Mouse (Mus musculus) heart, embryonic 13.5 days (tissue): ENCODE results near the gene Tet1. TPM values are rescaled to one million over a fixed set of nuclear protein-coding genes. Genes with fewer than 3 reads are reported as not detected.
"Not testable (repeated sequence)": the region's sequence is repeated elsewhere in the genome, so short reads cannot be mapped to it uniquely, and the experiment has no call there.

Experiments used
- ATAC-seq: fragments of 200-750 bp; cut with Nextera tagmentation; 2 replicates; pipeline ENCODE4 v1.8.0; 2017; ENCODE audit warnings: moderate TSS enrichment; ENCODE audit not compliant: insufficient number of reproducible peaks, low FRiP score, low TSS enrichment; ENCODE audit errors: extremely low read depth
- H3K27ac ChIP-seq: fragments of 300-500 bp; sonication (generic); replicated peaks from 2 replicates; pipeline ENCODE4 v1.5.1; 2015; ENCODE audit warnings: moderate library complexity, mild to moderate bottlenecking, inconsistent platforms
- H3K27me3 ChIP-seq: fragments of 300-500 bp; sonication (generic); replicated peaks from 2 replicates; pipeline ENCODE4 v1.6.1; 2015; ENCODE audit warnings: mild to moderate bottlenecking, inconsistent platforms
- H3K36me3 ChIP-seq: fragments of 300-500 bp; sonication (generic); 2 replicates; pipeline ENCODE4 v1.6.1; 2015; ENCODE audit warnings: mild to moderate bottlenecking, inconsistent platforms
- H3K4me1 ChIP-seq: fragments of 300-500 bp; sonication (generic); 2 replicates; pipeline ENCODE4 v1.6.1; 2015; ENCODE audit warnings: inconsistent platforms
- H3K4me2 ChIP-seq: fragments of 300-500 bp; sonication (generic); 2 replicates; pipeline ENCODE4 v1.6.1; 2015; ENCODE audit warnings: inconsistent platforms, mild to moderate bottlenecking, moderate library complexity
- H3K4me3 ChIP-seq: fragments of 300-500 bp; sonication (generic); 2 replicates; pipeline ENCODE4 v1.5.1; 2015; ENCODE audit warnings: moderate library complexity, mild to moderate bottlenecking, inconsistent platforms
- H3K9ac ChIP-seq: fragments of 300-500 bp; sonication (generic); 2 replicates; pipeline ENCODE4 v1.6.1; 2015; ENCODE audit warnings: inconsistent platforms, mild to moderate bottlenecking, moderate library complexity
- H3K9me3 ChIP-seq: fragments of 300-500 bp; sonication (generic); 2 replicates; pipeline ENCODE4 v1.6.1; 2016; ENCODE audit warnings: inconsistent platforms
- WGBS: fragments of 180-500 bp; shearing (Covaris S2); methylation state at CpG from one replicate; pipeline ENCODE4 v1.1.7; 2015; ENCODE audit warnings: mixed read lengths; 5-methylcytosine and 5-hydroxymethylcytosine counted together
- polyA plus RNA-seq: library from polyadenylated mRNA; unstranded; fragments of >200 nt; fragmentation: Nextera tagmentation; extraction: Ambion mirVana; gene quantifications from 2 replicates; pipeline ENCODE4 v1.2.1, GENCODE M21; 2015

Tet1 gene
- polyA plus RNA-seq, 1 experiment from 2014 or later = 24.0 TPM

DNA sequence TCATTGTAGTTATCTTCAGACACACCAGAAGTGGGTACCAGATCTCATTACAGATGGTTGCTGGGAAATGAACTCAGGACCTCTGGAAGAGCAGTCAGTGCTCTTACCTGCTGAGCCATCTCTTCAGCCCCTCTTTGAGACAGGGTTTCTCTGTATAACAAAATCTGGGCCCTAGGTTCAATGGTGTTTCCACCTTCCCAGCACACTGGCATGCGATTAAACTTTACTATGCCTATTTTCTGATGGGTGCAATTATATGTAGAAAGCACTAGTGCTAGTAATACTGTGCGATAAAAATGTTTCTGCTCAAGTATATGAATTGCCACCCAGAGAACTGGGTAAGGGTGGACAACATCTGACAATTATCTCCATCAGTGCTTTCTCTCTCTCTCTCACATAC is 105.5 kb downstream of the Tet1 start:
- Histone ChIP-seq H3K4me1 (no peaks in the 10 kb centered on the region), H3K4me2 (no peak overlapping the region), H3K9ac (no peak overlapping the region), H3K27me3 (no peaks in the 10 kb centered on the region), H3K27ac (no peak overlapping the region), H3K36me3 (peaks cover 11% of the 10 kb centered on the region), H3K4me3 (no peak overlapping the region), H3K9me3 (no peaks in the 10 kb centered on the region)
- ATAC-seq = no peak
- WGBS = 92% methylated on average over 2 of the region's 2 CpGs

DNA sequence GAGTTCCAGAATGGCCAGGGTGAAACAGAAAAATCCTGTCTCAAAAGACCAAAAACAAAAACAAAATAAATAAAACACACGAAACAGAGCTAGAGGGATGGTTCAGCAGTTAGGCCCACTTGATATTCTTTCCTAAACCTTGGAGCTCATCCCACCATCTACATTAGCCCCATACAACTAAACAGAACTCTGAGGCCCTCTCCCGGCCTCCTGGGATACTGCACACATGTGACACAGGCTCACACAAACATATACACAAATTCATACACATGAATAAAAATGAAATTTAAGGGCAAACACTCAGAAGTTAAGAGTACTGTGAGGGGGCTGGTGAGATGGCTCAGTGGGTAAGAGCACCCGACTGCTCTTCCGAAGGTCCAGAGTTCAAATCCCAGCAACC is 114.6 kb downstream of the Tet1 start:
- H3K9ac ChIP-seq = no peak overlapping the region
- peaks cover 17% of the 10 kb centered on the region for H3K36me3 ChIP-seq
- ATAC-seq = no peak
- 95% methylated on average over 4 of the region's 4 CpGs for WGBS
- peaks cover 28% of the 10 kb centered on the region for H3K4me1 ChIP-seq
- no peak overlapping the region for H3K4me2 ChIP-seq
- H3K4me3 ChIP-seq = no peak overlapping the region
- H3K27ac ChIP-seq = no peak overlapping the region
- no peaks in the 10 kb centered on the region for H3K27me3 ChIP-seq
- no peaks in the 10 kb centered on the region for H3K9me3 ChIP-seq

GRCm38 (mm10) chr10:62793091-62793453 is 115.7 kb downstream of the Tet1 start:
- no peaks in the 10 kb centered on the region for H3K9me3 ChIP-seq
- WGBS = 18% methylated on average over 2 of the region's 2 CpGs
- no peaks in the 10 kb centered on the region for H3K27me3 ChIP-seq
- peak overlapping the region; percentile 93 for H3K9ac ChIP-seq
- peaks cover 27% of the 10 kb centered on the region for H3K36me3 ChIP-seq
- peak overlapping the region; percentile 99 for H3K27ac ChIP-seq
- ATAC-seq = no peak
- H3K4me3 ChIP-seq = peak overlapping the region; percentile 75
- H3K4me1 ChIP-seq = peaks cover 38% of the 10 kb centered on the region
- H3K4me2 ChIP-seq = peak overlapping the region; percentile 75

- H3K27me3 ChIP-seq = no peaks in the 10 kb centered on the region
- peak within 1 kb of the TSS; percentile 75 for H3K4me2 ChIP-seq
- H3K4me3 ChIP-seq = peak within 1 kb of the TSS; percentile 75
- no peaks in the 10 kb centered on the region for H3K9me3 ChIP-seq
- ATAC-seq = peak; percentile 93
- H3K4me1 ChIP-seq = peaks cover 38% of the 10 kb centered on the region
- peaks cover 33% of the 10 kb centered on the region for H3K36me3 ChIP-seq
- peak within 1 kb of the TSS; percentile 99 for H3K27ac ChIP-seq
- WGBS = 2% methylated on average over 55 of the region's 55 CpGs
- H3K9ac ChIP-seq = peak within 1 kb of the TSS; percentile 93
These were observed 116.4 kb downstream of the Tet1 start, which contains the start of gene Ccar1 for GRCm38 (mm10) chr10:62792177-62793090. Gene Ccar1, minus strand, starts transcription at chr10:62792286.

DNA sequence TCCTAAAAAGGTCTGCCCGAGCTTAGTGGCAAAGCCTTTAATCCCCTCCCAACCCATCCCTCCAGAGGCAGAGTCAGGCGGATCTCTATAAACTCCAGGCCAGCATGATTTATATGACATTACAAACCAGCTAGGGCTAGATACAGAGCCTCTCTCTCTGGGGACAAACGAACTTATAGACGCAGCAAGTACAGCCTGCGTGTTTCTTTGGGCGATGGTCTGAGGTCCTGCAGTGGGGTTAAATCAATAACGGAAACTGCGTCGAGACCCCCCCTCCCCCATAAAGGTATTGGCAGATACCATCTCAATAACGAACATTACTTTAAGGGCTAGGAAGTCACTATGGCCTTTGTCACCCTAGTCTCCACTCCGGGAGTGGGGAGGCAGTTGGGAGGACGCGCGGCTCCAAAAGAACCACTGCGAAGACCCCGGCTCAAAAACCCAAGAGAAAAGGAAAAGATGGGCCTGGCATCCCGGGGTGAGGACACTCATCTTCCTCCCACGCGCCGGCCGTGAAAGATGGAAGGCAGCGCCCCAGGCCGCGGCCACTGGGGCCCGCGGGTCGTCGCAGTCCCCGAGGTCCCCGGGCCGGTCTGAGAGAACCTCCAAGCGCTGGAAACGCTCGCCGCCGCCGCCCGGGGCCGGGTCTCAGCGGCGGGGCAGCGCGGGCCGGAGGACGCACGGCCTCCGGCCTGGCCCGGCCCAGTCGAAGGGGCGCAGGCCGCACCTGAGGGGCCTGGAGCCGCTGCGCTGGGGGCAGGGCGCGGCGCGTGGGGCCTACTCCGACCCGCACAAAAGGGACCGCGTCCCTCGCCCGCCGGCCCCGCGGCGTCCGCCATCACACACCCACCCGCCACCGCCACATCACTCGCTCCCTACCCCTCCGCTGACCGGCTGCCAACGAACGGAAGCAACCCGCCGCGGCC is 117.3 kb downstream of the Tet1 start:
- peak overlapping the region; percentile 75 for H3K4me3 ChIP-seq
- ATAC-seq = peak; percentile 62
- H3K9me3 ChIP-seq = no peaks in the 10 kb centered on the region
- H3K4me1 ChIP-seq = peaks cover 38% of the 10 kb centered on the region
- peak overlapping the region; percentile 99 for H3K27ac ChIP-seq
- no peaks in the 10 kb centered on the region for H3K27me3 ChIP-seq
- whole genome bisulfite sequencing = 1% methylated on average over 78 of the region's 78 CpGs
- H3K9ac ChIP-seq = peak overlapping the region; percentile 93
- H3K36me3 ChIP-seq = peaks cover 42% of the 10 kb centered on the region
- peak overlapping the region; percentile 75 for H3K4me2 ChIP-seq

GRCm38 (mm10) chr10:62781776-62782175 is 127.0 kb downstream of the Tet1 start:
- not testable (repeated sequence) for H3K4me3 ChIP-seq, H3K4me2 ChIP-seq, H3K27ac ChIP-seq, H3K9ac ChIP-seq, H3K4me1 ChIP-seq, ATAC-seq, H3K9me3 ChIP-seq, H3K27me3 ChIP-seq
- WGBS = 94% methylated on average over 1 of the region's 1 CpGs
- H3K36me3 ChIP-seq = peaks cover 100% of the 10 kb centered on the region

Other genes starting within 250 kb of the Tet1 start
- gene Stox1, start 182.9 kb downstream of the Tet1 start, polyA plus RNA-seq = 0.92 and 1.1 TPM in 2 replicates
- 75.3 and 87.0 TPM in 2 replicates for gene Ccar1, start 116.7 kb downstream of the Tet1 start, polyA plus RNA-seq
- gene Slc25a16, start 11.6 kb upstream of the Tet1 start, polyA plus RNA-seq = 11.5 and 11.7 TPM in 2 replicates
- 15.4 and 16.2 TPM in 2 replicates for gene Dna2, start 38.0 kb upstream of the Tet1 start, polyA plus RNA-seq
- 11.1 and 14.5 TPM in 2 replicates for gene Rufy2, start 71.2 kb upstream of the Tet1 start, polyA plus RNA-seq
- 60.1 and 69.6 TPM in 2 replicates for gene Hnrnph3, start 115.2 kb upstream of the Tet1 start, polyA plus RNA-seq
- 0.55 and 0.60 TPM in 2 replicates for gene Pbld2, start 115.3 kb upstream of the Tet1 start, polyA plus RNA-seq
- gene Pbld1, start 151.2 kb upstream of the Tet1 start, polyA plus RNA-seq = 0.33 and 0.61 TPM in 2 replicates
- gene Atoh7, start 190.7 kb upstream of the Tet1 start, polyA plus RNA-seq = not detected in 2 replicates